ENCODE assay signal across 30 mouse cellular contexts in genomic region chr2:28884914-28885313, GRCm38 (mm10). TPM values are rescaled to one million over a fixed set of nuclear protein-coding genes. Genes with fewer than 3 reads are reported as not detected.
DNase-seq lines count a peak whose midpoint lies in the region; ATAC-seq and TF ChIP-seq lines count a peak whose summit lies in the region.
"Had no signal": no experiment of that assay in that cellular context is flagged by ENCODE, and none has a peak within 500 bp of the region (broad histone marks: within the 10 kb centered on the region; RNA-seq: fewer than 3 reads in every experiment).

No protein-coding gene starts in this region.

- no peak overlapping the region for H3K9ac ChIP-seq in intestine, postnatal 0 days (ENCODE audit: low read depth, low read length)
- H3K9ac ChIP-seq in intestine, embryonic 16.5 days (ENCODE audit: low read depth, low read length) = no peak overlapping the region
- H3K9ac ChIP-seq in midbrain, embryonic 14.5 days (replicated peaks; ENCODE audit: low read length) = no peak overlapping the region
- no peak overlapping the region for H3K9ac ChIP-seq in midbrain, embryonic 16.5 days (ENCODE audit: low read depth, low read length)
- H3K9ac ChIP-seq: embryonic facial prominence, embryonic 13.5 days; forebrain, embryonic 12.5 days; forebrain, embryonic 15.5 days; heart, embryonic 12.5 days; heart, embryonic 15.5 days; hindbrain, embryonic 13.5 days had no signal

- TF ChIP-seq POLR2A in brain, embryonic 14.5 days (IDR thresholded peaks at IDR 0.05; ENCODE audit: borderline replicate concordance, extremely low read depth, insufficient read depth, insufficient read length, poor library complexity, severe bottlenecking) = no peak

- no peak overlapping the region for H3K4me3 ChIP-seq in intestine, postnatal 0 days (ENCODE audit: low read depth, low read length)
- no peak overlapping the region for H3K4me3 ChIP-seq in intestine, embryonic 16.5 days (ENCODE audit: low read length)
- no peak overlapping the region for H3K4me3 ChIP-seq in midbrain, embryonic 14.5 days (replicated peaks; ENCODE audit: low read depth, low read length)
- no peak overlapping the region for H3K4me3 ChIP-seq in midbrain, embryonic 16.5 days (ENCODE audit: low read depth, low read length)
- H3K4me3 ChIP-seq: embryonic facial prominence, embryonic 10.5 days; embryonic facial prominence, embryonic 13.5 days; erythroblast, embryonic 14.5 days; forebrain, embryonic 12.5 days; forebrain, embryonic 15.5 days; heart, embryonic 12.5 days; heart, embryonic 15.5 days; hindbrain, embryonic 10.5 days; hindbrain, embryonic 13.5 days had no signal

- no peaks in the 10 kb centered on the region for H3K4me1 ChIP-seq in intestine, postnatal 0 days (replicated peaks; ENCODE audit: control insufficient read depth, insufficient read depth, low read length)
- H3K4me1 ChIP-seq in intestine, embryonic 16.5 days (ENCODE audit: control insufficient read depth, insufficient read depth, low read length) = no peaks in the 10 kb centered on the region
- peaks cover 24% of the 10 kb centered on the region for H3K4me1 ChIP-seq in midbrain, embryonic 14.5 days (ENCODE audit: control insufficient read depth, insufficient read depth, low read length)
- peaks cover 10% of the 10 kb centered on the region; the same call in 1 of the 2 replicates for H3K4me1 ChIP-seq in midbrain, embryonic 16.5 days (ENCODE audit: control insufficient read depth, insufficient read depth, low read length)
- H3K4me1 ChIP-seq: embryonic facial prominence, embryonic 10.5 days; embryonic facial prominence, embryonic 13.5 days; heart, embryonic 12.5 days; heart, embryonic 15.5 days; hindbrain, embryonic 10.5 days had no signal

- no peak overlapping the region for H3K4me2 ChIP-seq in intestine, postnatal 0 days (replicated peaks; ENCODE audit: low read depth)
- H3K4me2 ChIP-seq in intestine, embryonic 16.5 days (ENCODE audit: low read depth, low read length) = no peak overlapping the region
- H3K4me2 ChIP-seq in midbrain, embryonic 14.5 days (ENCODE audit: low read length) = no peak overlapping the region
- H3K4me2 ChIP-seq in midbrain, embryonic 16.5 days (ENCODE audit: low read length) = no peak overlapping the region
- H3K4me2 ChIP-seq: embryonic facial prominence, embryonic 13.5 days; forebrain, embryonic 12.5 days; forebrain, embryonic 15.5 days; heart, embryonic 12.5 days; heart, embryonic 15.5 days; hindbrain, embryonic 13.5 days had no signal

- peak; percentile 17; the same call in 1 of the 2 replicates for TF ChIP-seq CTCF in intestine, postnatal 0 days (IDR thresholded peaks at IDR 0.05; ENCODE audit: low read depth)
- no peak for TF ChIP-seq CTCF in brain, embryonic 14.5 days (IDR thresholded peaks at IDR 0.05; ENCODE audit: borderline replicate concordance, extremely low read depth, insufficient read depth, insufficient read length)

- H3K9me3 ChIP-seq in intestine, postnatal 0 days (ENCODE audit: control insufficient read depth) = no peaks in the 10 kb centered on the region
- no peaks in the 10 kb centered on the region for H3K9me3 ChIP-seq in intestine, embryonic 16.5 days (ENCODE audit: control insufficient read depth, low read length)
- H3K9me3 ChIP-seq in midbrain, embryonic 14.5 days (ENCODE audit: control insufficient read depth, low read length) = no peaks in the 10 kb centered on the region
- no peaks in the 10 kb centered on the region for H3K9me3 ChIP-seq in midbrain, embryonic 16.5 days (replicated peaks; ENCODE audit: control insufficient read depth, low read length, poor library complexity, severe bottlenecking)
- H3K9me3 ChIP-seq: embryonic facial prominence, embryonic 10.5 days; embryonic facial prominence, embryonic 13.5 days; forebrain, embryonic 12.5 days; forebrain, embryonic 15.5 days; G1E; heart, embryonic 12.5 days; heart, embryonic 15.5 days; hindbrain, embryonic 10.5 days; hindbrain, embryonic 13.5 days had no signal

- H3K27ac ChIP-seq in intestine, postnatal 0 days (ENCODE audit: low read depth, low read length) = no peak overlapping the region
- no peak overlapping the region for H3K27ac ChIP-seq in intestine, embryonic 16.5 days (ENCODE audit: low read length)
- peak overlapping the region; percentile 60; the same call in 1 of the 2 replicates for H3K27ac ChIP-seq in midbrain, embryonic 14.5 days (replicated peaks; ENCODE audit: low read depth, low read length)
- H3K27ac ChIP-seq in midbrain, embryonic 16.5 days (ENCODE audit: low read length) = no peak overlapping the region
- H3K27ac ChIP-seq: embryonic facial prominence, embryonic 10.5 days; embryonic facial prominence, embryonic 13.5 days; forebrain, embryonic 12.5 days; forebrain, embryonic 15.5 days; heart, embryonic 15.5 days; hindbrain, embryonic 10.5 days had no signal

- DNase-seq in midbrain, embryonic 14.5 days = peak; percentile 60
- DNase-seq in brain, embryonic 14.5 days (ENCODE audit: low read depth) = peak; percentile 60
- no peak for DNase-seq in ovary, postnatal 10 days (ENCODE audit: low spot score)
- DNase-seq: adrenal gland, postnatal 10 days; B cell, adult 2 months; cerebellum, adult 11-12 months; cerebellum, adult 8-10 months; cerebellum, postnatal 10 days; cerebellum, postnatal 36 days; embryo, embryonic 11 days; gastrocnemius, postnatal 25 days; heart, adult 18-20 months; heart, postnatal 10 days; heart, postnatal 36 days had no signal

- no peak for ATAC-seq in intestine, postnatal 0 days
- ATAC-seq in intestine, embryonic 16.5 days = no peak
- no peak for ATAC-seq in midbrain, embryonic 14.5 days (ENCODE audit: low FRiP score, low TSS enrichment)
- ATAC-seq in midbrain, embryonic 16.5 days = no peak; the same call in 1 of the 2 replicates
- ATAC-seq: forebrain, embryonic 15.5 days; hindbrain, embryonic 16.5 days; Patski had no signal

- WGBS in intestine, postnatal 0 days = 52% methylated on average over 4 of the region's 4 CpGs
- WGBS in intestine, embryonic 16.5 days = 44% methylated on average over 4 of the region's 4 CpGs
- 30% methylated on average over 4 of the region's 4 CpGs for WGBS in midbrain, embryonic 14.5 days
- 28% methylated on average over 4 of the region's 4 CpGs for WGBS in midbrain, embryonic 16.5 days

- no peaks in the 10 kb centered on the region for H3K27me3 ChIP-seq in intestine, postnatal 0 days (replicated peaks; ENCODE audit: control insufficient read depth, insufficient read depth, low read length)
- H3K27me3 ChIP-seq in intestine, embryonic 16.5 days (replicated peaks; ENCODE audit: control insufficient read depth, insufficient read depth, low read length) = no peaks in the 10 kb centered on the region
- H3K27me3 ChIP-seq in midbrain, embryonic 14.5 days (ENCODE audit: control insufficient read depth, insufficient read depth, low read length) = no peaks in the 10 kb centered on the region
- no peaks in the 10 kb centered on the region for H3K27me3 ChIP-seq in midbrain, embryonic 16.5 days (ENCODE audit: control insufficient read depth, insufficient read depth, low read depth, low read length)
- H3K27me3 ChIP-seq: CH12.LX; embryonic facial prominence, embryonic 13.5 days; forebrain, embryonic 12.5 days; forebrain, embryonic 15.5 days; heart, embryonic 12.5 days; heart, embryonic 15.5 days; hindbrain, embryonic 13.5 days; Patski had no signal

- peaks cover 18% of the 10 kb centered on the region for H3K36me3 ChIP-seq in intestine, postnatal 0 days (ENCODE audit: control insufficient read depth, insufficient read depth)
- 0 out of 2 replicates have a peak, but pooled peaks cover 3% of the 10 kb centered on the region for H3K36me3 ChIP-seq in intestine, embryonic 16.5 days (ENCODE audit: control insufficient read depth, insufficient read depth, low read length)
- H3K36me3 ChIP-seq in midbrain, embryonic 14.5 days (ENCODE audit: control insufficient read depth, insufficient read depth, low read length) = peaks cover 47% of the 10 kb centered on the region
- H3K36me3 ChIP-seq in midbrain, embryonic 16.5 days (ENCODE audit: control insufficient read depth, insufficient read depth, low read length) = peaks cover 4% of the 10 kb centered on the region; the same call in 1 of the 2 replicates

RNA-seq across cellular contexts. Expression of gene Barhl1, which starts 31.6 kb away (rescaled TPM):
- not detected in 2 replicates for polyA plus RNA-seq in intestine, postnatal 0 days (2015; fragmentation: Nextera tagmentation; extraction: Ambion mirVana)
- not detected in 2 replicates for polyA plus RNA-seq in intestine, embryonic 16.5 days (2015; fragmentation: Nextera tagmentation; extraction: Ambion mirVana)
- polyA plus RNA-seq in midbrain, embryonic 14.5 days (2014; fragmentation: Nextera tagmentation; extraction: Ambion mirVana) = 58.4 and 61.6 TPM in 2 replicates
- 28.9 and 35.2 TPM in 2 replicates for polyA plus RNA-seq in midbrain, embryonic 16.5 days (2015; fragmentation: Nextera tagmentation; extraction: Ambion mirVana)
- 25.3 and 45.9 TPM in 2 replicates for polyA plus RNA-seq in brain, embryonic 14.5 days (2012; rRNA removed)
- polyA plus RNA-seq: embryonic facial prominence, embryonic 13.5 days; erythroblast, embryonic 14.5 days; heart, embryonic 12.5 days; heart, embryonic 15.5 days had no signal

RNA-seq across cellular contexts. Expression of gene Ddx31, which starts 44.7 kb away (rescaled TPM):
- polyA plus RNA-seq in intestine, postnatal 0 days (2015; fragmentation: Nextera tagmentation; extraction: Ambion mirVana) = 3.0 and 3.9 TPM in 2 replicates
- polyA plus RNA-seq in intestine, embryonic 16.5 days (2015; fragmentation: Nextera tagmentation; extraction: Ambion mirVana) = 10.5 and 11.4 TPM in 2 replicates
- polyA plus RNA-seq in midbrain, embryonic 14.5 days (2014; fragmentation: Nextera tagmentation; extraction: Ambion mirVana) = 11.8 and 14.4 TPM in 2 replicates
- polyA plus RNA-seq in midbrain, embryonic 16.5 days (2015; fragmentation: Nextera tagmentation; extraction: Ambion mirVana) = 10.7 and 12.6 TPM in 2 replicates
- polyA plus RNA-seq in brain, embryonic 14.5 days (2012; rRNA removed) = 13.0 and 14.6 TPM in 2 replicates

RNA-seq across cellular contexts. Expression of gene Gtf3c4, which starts 44.8 kb away (rescaled TPM):
- polyA plus RNA-seq in intestine, postnatal 0 days (2015; fragmentation: Nextera tagmentation; extraction: Ambion mirVana) = 3.0 and 3.7 TPM in 2 replicates
- 7.1 and 7.4 TPM in 2 replicates for polyA plus RNA-seq in intestine, embryonic 16.5 days (2015; fragmentation: Nextera tagmentation; extraction: Ambion mirVana)
- polyA plus RNA-seq in midbrain, embryonic 14.5 days (2014; fragmentation: Nextera tagmentation; extraction: Ambion mirVana) = 32.0 and 38.5 TPM in 2 replicates
- polyA plus RNA-seq in midbrain, embryonic 16.5 days (2015; fragmentation: Nextera tagmentation; extraction: Ambion mirVana) = 18.7 and 23.2 TPM in 2 replicates
- 20.2 and 30.9 TPM in 2 replicates for polyA plus RNA-seq in brain, embryonic 14.5 days (2012; rRNA removed)

Comparison
In these comparisons a context has a peak if more than half of its experiments do, and no peak if none do; other contexts are left out.
1. RNA of gene Barhl1, which starts 31.6 kb away (polyA plus RNA-seq): 58.4 to 61.6 TPM in midbrain, embryonic 14.5 days, 25.3 to 45.9 TPM in brain, embryonic 14.5 days and 28.9 to 35.2 TPM in midbrain, embryonic 16.5 days; not detected in intestine, embryonic 16.5 days and not detected in intestine, postnatal 0 days; every median in the first group is over 10 times any median in the second.